Mouse (Mus musculus) embryonic facial prominence, embryonic 10.5 days (tissue): Measurements from ENCODE around the gene Pnpla7. TPM values are rescaled to one million over a fixed set of nuclear protein-coding genes. Genes with fewer than 3 reads are reported as not detected.
"Not testable (repeated sequence)": the region's sequence is repeated elsewhere in the genome, so short reads cannot be mapped to it uniquely, and the experiment has no call there.

ENCODE experiments used
- DNase-seq: peaks from one replicate; pipeline ENCODE4 v3.0.0-alpha.2; 2017; ENCODE audit warnings: low spot score
- H3K27ac ChIP-seq: fragments of 300-500 bp; sonication (generic); replicated peaks from 2 replicates; pipeline ENCODE4 v1.5.1; 2016; ENCODE audit warnings: mild to moderate bottlenecking
- H3K27me3 ChIP-seq: fragments of 300-500 bp; sonication (generic); replicated peaks from 2 replicates; pipeline ENCODE4 v1.6.1; 2016; ENCODE audit warnings: low read depth, mild to moderate bottlenecking; ENCODE audit not compliant: poor library complexity, severe bottlenecking
- H3K36me3 ChIP-seq: fragments of 300-500 bp; sonication (generic); replicated peaks from 2 replicates; pipeline ENCODE4 v1.6.1; 2016; ENCODE audit warnings: mild to moderate bottlenecking, moderate library complexity
- H3K4me1 ChIP-seq: fragments of 300-500 bp; sonication (generic); 2 replicates; pipeline ENCODE4 v1.6.1; 2016
- H3K4me3 ChIP-seq: fragments of 300-500 bp; sonication (generic); 2 replicates; pipeline ENCODE4 v1.5.1; 2016; ENCODE audit warnings: mild to moderate bottlenecking, moderate library complexity
- H3K9me3 ChIP-seq: fragments of 300-500 bp; sonication (generic); 2 replicates; pipeline ENCODE4 v1.6.1; 2016; ENCODE audit warnings: mild to moderate bottlenecking
- WGBS: fragments of 180-500 bp; shearing (Covaris S2); methylation state at CpG from one replicate; pipeline ENCODE4 v1.1.7; 2016; 5-methylcytosine and 5-hydroxymethylcytosine counted together
- polyA plus RNA-seq: library from polyadenylated mRNA; unstranded; fragments of >200 nt; fragmentation: Nextera tagmentation; extraction: Ambion mirVana; gene quantifications from 2 replicates; pipeline ENCODE4 v1.2.1, GENCODE M21; 2016

Pnpla7 gene
- 5.6 and 6.1 TPM in 2 replicates for polyA plus RNA-seq

DNA sequence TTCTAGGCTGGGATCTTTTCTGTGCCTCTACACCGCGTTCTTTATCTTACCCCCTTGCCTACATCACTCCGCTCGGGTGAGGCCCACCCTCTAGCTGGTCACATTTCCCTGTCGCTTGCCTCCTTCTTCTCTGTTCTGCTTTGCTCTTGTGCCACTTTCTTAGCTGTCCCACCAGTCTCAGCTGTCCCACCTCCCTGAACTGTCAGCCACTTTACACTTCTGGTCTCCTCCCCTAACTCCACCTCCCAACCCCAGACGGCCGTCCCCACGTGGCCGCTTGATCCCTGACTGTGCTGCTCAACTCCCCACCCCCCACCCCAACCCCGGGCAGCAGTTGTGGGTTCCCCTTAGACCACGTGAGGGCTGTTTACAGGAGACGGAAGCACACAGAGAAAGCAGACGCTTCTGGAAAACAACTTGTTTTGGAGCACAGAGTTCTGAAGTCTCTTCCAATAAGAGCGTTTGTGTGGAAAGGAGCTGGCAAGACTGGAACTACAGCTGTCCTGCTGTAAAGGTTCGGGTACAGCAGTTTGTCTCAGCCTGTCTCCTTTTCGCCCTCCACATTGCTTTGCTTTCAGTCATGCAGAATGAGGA lies at the start of gene Pnpla7:
Gene Pnpla7, plus strand, starts transcription at position 330 of the 594 bp plus-strand sequence.
- WGBS = under 1% methylated on average over 16 of the region's 16 CpGs
- Histone ChIP-seq H3K36me3 (peaks cover 27% of the 10 kb centered on the region), H3K27ac (peak within 1 kb of the TSS; percentile 87), H3K4me1 (peaks cover 23% of the 10 kb centered on the region), H3K27me3 (no peaks in the 10 kb centered on the region), H3K4me3 (peak within 1 kb of the TSS; percentile 85), H3K9me3 (no peaks in the 10 kb centered on the region)
- DNase-seq = peak; percentile 86

DNA sequence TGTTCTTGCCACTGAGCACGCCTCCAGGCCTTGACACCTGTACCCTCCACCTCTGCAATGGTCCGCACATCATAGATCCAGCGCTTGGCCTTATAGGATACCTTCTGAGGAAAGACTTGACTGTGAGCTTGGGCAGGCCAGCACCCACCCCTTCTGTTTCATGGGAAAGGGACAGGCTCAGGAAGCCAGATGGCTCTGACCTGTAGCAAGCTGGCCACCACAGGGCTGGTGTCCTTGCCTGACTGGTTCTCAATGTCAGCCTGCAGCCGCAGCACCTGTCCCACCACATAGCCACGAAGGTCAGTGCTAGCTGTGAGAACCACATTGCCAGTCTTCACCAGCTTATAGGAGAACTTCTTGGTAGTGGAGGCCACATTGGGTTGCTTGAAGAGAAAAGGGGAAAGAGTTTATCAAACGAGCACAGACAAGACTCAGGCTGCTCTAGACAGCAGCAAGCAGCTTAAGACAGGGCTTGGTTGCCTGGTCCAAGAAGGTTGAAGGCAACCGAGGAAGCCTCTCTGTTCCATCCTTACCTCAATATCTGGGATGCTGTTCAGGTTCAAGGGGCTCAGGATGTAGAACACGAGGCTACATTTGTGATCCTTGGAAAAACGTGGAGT lies 49.4 kb upstream of the Pnpla7 start:
- no peaks in the 10 kb centered on the region for H3K9me3 ChIP-seq
- no peak overlapping the region for H3K4me3 ChIP-seq
- peaks cover 4% of the 10 kb centered on the region for H3K4me1 ChIP-seq
- no peaks in the 10 kb centered on the region for H3K27me3 ChIP-seq
- H3K27ac ChIP-seq = no peak overlapping the region
- H3K36me3 ChIP-seq = 0 out of 2 replicates have a peak, but pooled peaks cover 6% of the 10 kb centered on the region
- no peak for DNase-seq
- WGBS = 86% methylated on average over 9 of the region's 9 CpGs

GRCm38 (mm10) chr2:24926965-24927358 lies 48.9 kb upstream of the Pnpla7 start:
- DNase-seq = no peak
- 79% methylated on average over 7 of the region's 7 CpGs for WGBS
- Histone ChIP-seq H3K36me3 (0 out of 2 replicates have a peak, but pooled peaks cover 6% of the 10 kb centered on the region), H3K27me3 (no peaks in the 10 kb centered on the region), H3K4me3 (no peak overlapping the region), H3K9me3 (no peaks in the 10 kb centered on the region), H3K4me1 (peaks cover 4% of the 10 kb centered on the region), H3K27ac (no peak overlapping the region)

GRCm38 (mm10) chr2:24927810-24928479 lies 47.9 kb upstream of the Pnpla7 start:
- peaks cover 4% of the 10 kb centered on the region for H3K4me1 ChIP-seq
- no peaks in the 10 kb centered on the region for H3K9me3 ChIP-seq
- 59% methylated on average over 4 of the region's 4 CpGs for WGBS
- H3K36me3 ChIP-seq = 0 out of 2 replicates have a peak, but pooled peaks cover 6% of the 10 kb centered on the region
- no peaks in the 10 kb centered on the region for H3K27me3 ChIP-seq
- 0 out of 2 replicates have a peak overlapping the region, but pooled peaks have one; percentile 5 for H3K4me3 ChIP-seq
- H3K27ac ChIP-seq = peak overlapping the region; percentile 58; the same call in 1 of the 2 replicates
- peak; percentile 54 for DNase-seq

DNA sequence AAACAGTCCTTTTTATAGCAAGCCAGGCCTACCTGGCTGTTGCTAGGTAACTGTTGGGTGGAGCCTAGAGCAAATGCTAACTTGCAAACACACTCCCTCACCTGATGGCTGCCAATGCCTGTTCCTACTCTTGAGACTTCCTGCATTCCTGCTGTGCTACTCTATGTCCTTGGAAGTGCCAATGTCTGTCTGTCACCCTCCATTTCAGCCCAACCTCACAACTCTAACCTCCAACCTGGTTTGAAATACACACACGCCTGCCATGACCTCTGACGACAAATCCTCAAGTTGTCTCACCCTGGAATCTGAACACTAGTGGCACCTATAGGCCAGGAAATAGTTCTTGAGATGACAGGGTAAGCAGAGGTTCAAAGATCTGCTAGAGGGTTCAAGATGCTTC lies 46.7 kb upstream of the Pnpla7 start:
- no peak for DNase-seq
- Histone ChIP-seq H3K4me3 (no peak overlapping the region), H3K9me3 (no peaks in the 10 kb centered on the region), H3K27ac (no peak overlapping the region), H3K36me3 (0 out of 2 replicates have a peak, but pooled peaks cover 6% of the 10 kb centered on the region), H3K27me3 (peaks cover 11% of the 10 kb centered on the region), H3K4me1 (peaks cover 7% of the 10 kb centered on the region)
- WGBS = 60% methylated on average over 2 of the region's 2 CpGs

DNA sequence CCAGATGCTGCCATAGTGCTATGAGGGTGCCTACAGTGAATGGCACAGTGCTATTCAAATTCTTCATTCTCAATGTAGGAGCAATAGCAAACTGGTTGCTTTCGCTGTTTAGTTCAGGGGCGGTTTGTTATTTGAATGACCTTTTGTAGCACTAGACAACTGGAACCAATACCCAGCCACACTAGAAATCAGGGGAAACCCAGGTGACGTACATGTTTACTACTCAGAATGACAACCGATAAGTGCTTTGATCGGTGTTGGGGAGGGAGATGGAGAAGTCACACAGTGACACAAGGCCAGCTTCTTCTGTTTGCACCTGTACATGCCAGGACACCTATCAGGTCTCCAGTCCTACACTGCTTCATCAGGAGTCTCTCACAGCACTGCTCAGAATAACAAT lies 46.2 kb upstream of the Pnpla7 start:
- Histone ChIP-seq H3K27ac (no peak overlapping the region), H3K4me3 (no peak overlapping the region), H3K27me3 (peaks cover 16% of the 10 kb centered on the region), H3K36me3 (0 out of 2 replicates have a peak, but pooled peaks cover 6% of the 10 kb centered on the region), H3K9me3 (no peaks in the 10 kb centered on the region), H3K4me1 (peaks cover 12% of the 10 kb centered on the region)
- DNase-seq = no peak
- 96% methylated on average over 5 of the region's 5 CpGs for WGBS

GRCm38 (mm10) chr2:24934441-24934963 lies 41.3 kb upstream of the Pnpla7 start:
- peak overlapping the region; percentile 74 for H3K4me3 ChIP-seq
- H3K27me3 ChIP-seq = peaks cover 28% of the 10 kb centered on the region
- WGBS = 5% methylated on average over 19 of the region's 19 CpGs
- peak overlapping the region; percentile 77 for H3K27ac ChIP-seq
- H3K9me3 ChIP-seq = no peaks in the 10 kb centered on the region
- H3K36me3 ChIP-seq = no peaks in the 10 kb centered on the region
- peak; percentile 11 for DNase-seq
- peaks cover 19% of the 10 kb centered on the region for H3K4me1 ChIP-seq

GRCm38 (mm10) chr2:24935057-24935796 lies 40.6 kb upstream of the Pnpla7 start, which contains the start of gene Arrdc1:
TSS of gene Arrdc1 (minus strand) at chr2:24935252.
- Histone ChIP-seq H3K4me3 (peak within 1 kb of the TSS; percentile 74), H3K9me3 (no peaks in the 10 kb centered on the region), H3K36me3 (no peaks in the 10 kb centered on the region), H3K27ac (peak within 1 kb of the TSS; percentile 77), H3K27me3 (peaks cover 28% of the 10 kb centered on the region), H3K4me1 (peaks cover 19% of the 10 kb centered on the region)
- WGBS = under 1% methylated on average over 49 of the region's 49 CpGs
- peak; percentile 94 for DNase-seq

GRCm38 (mm10) chr2:24942092-24942491 lies 33.7 kb upstream of the Pnpla7 start:
- no peaks in the 10 kb centered on the region for H3K27me3 ChIP-seq
- WGBS = 79% methylated on average over 4 of the region's 4 CpGs
- no peaks in the 10 kb centered on the region for H3K4me1 ChIP-seq
- no peak overlapping the region for H3K4me3 ChIP-seq
- H3K36me3 ChIP-seq = no peaks in the 10 kb centered on the region
- H3K27ac ChIP-seq = no peak overlapping the region
- no peak for DNase-seq
- no peaks in the 10 kb centered on the region for H3K9me3 ChIP-seq

DNA sequence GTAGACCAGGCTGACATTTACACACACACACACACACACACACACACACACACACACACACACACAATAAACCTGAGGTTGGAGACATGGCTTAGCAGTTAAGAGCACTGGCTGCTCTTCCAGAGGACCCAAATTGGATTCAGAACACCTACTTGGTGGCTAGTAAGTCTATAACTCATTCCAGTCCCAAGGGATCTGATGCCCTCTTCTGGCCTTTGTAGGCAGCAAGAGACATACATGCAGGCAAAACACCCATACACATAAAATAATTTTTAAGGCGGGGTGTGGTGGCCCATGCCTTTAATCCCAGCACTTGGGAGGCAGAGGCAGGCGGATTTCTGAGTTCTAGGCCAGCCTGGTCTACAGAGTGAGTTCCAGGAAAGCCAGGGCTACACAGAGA lies 31.5 kb upstream of the Pnpla7 start:
- H3K9me3 ChIP-seq, H3K4me1 ChIP-seq, H3K27me3 ChIP-seq, H3K27ac ChIP-seq, H3K36me3 ChIP-seq, H3K4me3 ChIP-seq, DNase-seq: not testable (repeated sequence)
- 57% methylated on average over 2 of the region's 2 CpGs for WGBS

- peak within 1 kb of the TSS; percentile 99 for H3K4me3 ChIP-seq
- H3K27ac ChIP-seq = peak within 1 kb of the TSS; percentile 92
- peaks cover 18% of the 10 kb centered on the region for H3K4me1 ChIP-seq
- under 1% methylated on average over 108 of the region's 108 CpGs for WGBS
- H3K36me3 ChIP-seq = peaks cover 34% of the 10 kb centered on the region
- H3K27me3 ChIP-seq = peaks cover 8% of the 10 kb centered on the region
- DNase-seq = peak; percentile 99
- H3K9me3 ChIP-seq = no peaks in the 10 kb centered on the region
Measured at GRCm38 (mm10) chr2:24949421-24950188, 26.2 kb upstream of the Pnpla7 start, which contains the start of gene Zmynd19. TSS of gene Zmynd19 (plus strand) at chr2:24949792.
